Mouse (Mus musculus) naive thymus-derived CD4-positive, alpha-beta T cell, adult 5 months (primary cell): ENCODE data around the gene Gm6793. TPM values are rescaled to one million over a fixed set of nuclear protein-coding genes. Genes with fewer than 3 reads are reported as not detected.

Experiments
- polyA plus RNA-seq: library from polyadenylated mRNA; unstranded; fragments of 100-300 nt; shearing (Covaris generic); gene quantifications from one replicate; pipeline ENCODE4 v1.2.1, GENCODE M21; 2017

Gene Gm6793
- polyA plus RNA-seq, result 1.6 TPM

DNA sequence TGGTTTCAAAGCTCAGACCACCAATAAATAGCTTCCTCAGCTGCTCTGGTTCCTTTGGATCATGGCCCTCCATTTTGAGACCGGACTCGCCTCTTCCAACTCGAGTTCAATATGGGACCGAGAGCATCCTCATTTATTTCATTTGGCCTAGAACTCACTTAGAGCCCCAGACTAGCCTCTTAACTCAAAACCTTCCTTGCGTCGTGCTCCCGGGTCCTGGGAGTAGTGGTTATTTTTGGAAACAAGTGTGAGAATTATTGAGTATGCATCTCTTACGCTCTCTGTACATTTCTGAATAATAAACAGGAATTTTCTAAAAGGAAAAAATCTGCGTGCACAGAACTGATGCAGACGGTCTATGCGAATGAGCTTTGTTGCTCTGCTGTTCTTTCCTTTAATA is at the start of gene Gm6793:
TSS of gene Gm6793 (minus strand) at position 101 of the 400 bp plus-strand sequence.

DNA sequence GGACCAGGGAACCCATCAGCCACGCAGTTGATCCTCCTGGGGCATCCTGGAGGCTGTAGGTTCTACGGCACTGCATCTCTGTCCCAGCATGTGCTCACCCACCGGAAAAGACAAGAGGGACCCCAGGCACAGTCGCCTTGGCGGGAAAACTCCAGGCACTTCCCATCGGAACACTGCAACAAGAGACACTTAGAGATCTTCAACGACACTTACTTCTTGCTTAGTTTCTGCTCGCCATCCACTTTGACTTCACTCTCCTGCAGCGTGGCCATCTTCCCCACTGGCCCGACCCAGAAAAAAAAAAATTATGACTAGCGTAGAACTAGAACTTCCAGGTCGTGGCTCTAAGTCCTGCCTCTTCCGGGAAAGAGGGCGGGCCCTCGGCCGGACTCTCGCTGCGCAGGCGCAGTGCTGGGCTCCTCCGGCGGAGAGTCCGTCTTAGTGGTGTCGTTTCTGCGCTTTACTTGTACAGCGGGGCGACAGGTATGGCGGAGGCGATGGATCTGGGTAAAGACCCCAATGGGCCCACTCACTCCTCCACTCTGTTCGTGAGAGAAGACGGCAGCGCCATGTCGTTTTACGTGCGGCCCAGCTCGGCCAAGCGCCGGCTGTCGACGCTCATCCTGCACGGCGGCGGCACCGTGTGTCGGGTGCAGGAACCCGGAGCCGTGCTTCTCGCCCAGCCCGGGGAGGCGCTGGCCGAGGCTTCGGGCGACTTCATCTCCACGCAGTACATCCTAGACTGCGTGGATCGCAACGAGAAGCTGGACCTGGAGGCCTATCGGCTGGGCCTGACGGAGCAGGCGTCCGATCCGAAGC is 3.6 kb downstream of the Gm6793 start, which contains the start of the genes Kars and Terf2ip:
TSS of gene Kars (minus strand) at position 327 of the 819 bp plus-strand sequence.
TSS of gene Terf2ip (plus strand) at position 402 of the 819 bp plus-strand sequence.

DNA sequence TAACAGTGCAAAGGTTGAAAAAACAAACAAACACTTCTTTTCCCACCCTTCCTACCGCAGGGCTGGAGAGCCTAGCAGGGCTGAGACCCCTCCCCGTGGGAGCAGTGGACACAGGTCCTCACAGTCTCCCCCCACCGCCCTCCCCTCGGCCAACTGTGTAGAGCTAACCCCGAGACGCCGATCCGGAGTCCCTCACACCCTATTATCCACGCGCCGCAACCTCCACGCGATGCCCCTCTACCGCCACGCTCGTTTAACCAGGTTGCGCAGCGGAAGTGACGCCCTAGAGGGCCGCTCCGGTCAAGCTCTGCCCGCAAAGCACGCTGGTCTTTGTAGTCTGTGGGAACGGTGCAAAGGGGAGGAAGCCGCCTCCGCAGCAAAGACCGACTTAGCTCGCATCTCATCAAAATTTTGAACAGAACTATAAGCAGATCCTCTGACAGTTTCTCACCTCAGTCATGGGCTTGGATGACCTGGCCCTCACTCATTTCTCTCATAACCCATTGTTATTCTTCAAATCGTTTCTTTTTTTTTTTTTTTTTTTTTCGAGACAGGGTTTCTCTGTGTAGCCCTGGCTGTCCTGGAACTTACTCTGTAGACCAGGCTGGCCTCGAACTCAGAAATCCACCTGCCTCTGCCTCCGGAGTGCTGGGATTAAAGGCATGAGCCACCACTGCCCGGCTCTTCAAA is 22.7 kb downstream of the Gm6793 start, which contains the start of gene Adat1:
TSS of gene Adat1 (minus strand) at position 290 of the 690 bp plus-strand sequence.

Other genes starting within 250 kb of the Gm6793 start
- gene Cfdp1, start 160.7 kb downstream of the Gm6793 start, polyA plus RNA-seq, result 70.0 TPM
- 1.8 TPM for gene Tmem170, start 138.3 kb downstream of the Gm6793 start, polyA plus RNA-seq
- gene Chst5, start 104.6 kb downstream of the Gm6793 start, polyA plus RNA-seq, result not detected
- gene Tmem231, start 81.2 kb downstream of the Gm6793 start, polyA plus RNA-seq, result 0.36 TPM
- gene Gabarapl2, start 74.3 kb downstream of the Gm6793 start, polyA plus RNA-seq, result 281 TPM
- 4.4 TPM for gene Adat1, start 22.7 kb downstream of the Gm6793 start, polyA plus RNA-seq
- 73.2 TPM for gene Kars, start 3.7 kb downstream of the Gm6793 start, polyA plus RNA-seq
- 27.0 TPM for gene Terf2ip, start 3.6 kb downstream of the Gm6793 start, polyA plus RNA-seq